ENCODE assay signal across 25 mouse cellular contexts in genomic region chr2:152700725-152701124, GRCm38 (mm10). TPM values are rescaled to one million over a fixed set of nuclear protein-coding genes. Genes with fewer than 3 reads are reported as not detected.
DNase-seq lines count a peak whose midpoint lies in the region; ATAC-seq and TF ChIP-seq lines count a peak whose summit lies in the region.
"Had no signal": no experiment of that assay in that cellular context is flagged by ENCODE, and none has a peak within 500 bp of the region (broad histone marks: within the 10 kb centered on the region; RNA-seq: fewer than 3 reads in every experiment).

No protein-coding gene starts in this region.

- peaks cover 100% of the 10 kb centered on the region for H3K36me3 ChIP-seq in midbrain, embryonic 10.5 days
- peaks cover 55% of the 10 kb centered on the region for H3K36me3 ChIP-seq in midbrain, embryonic 15.5 days (replicated peaks)
- peaks cover 42% of the 10 kb centered on the region for H3K36me3 ChIP-seq in stomach, postnatal 0 days (ENCODE audit: control insufficient read depth, insufficient read depth, low read length)
- H3K36me3 ChIP-seq in heart, embryonic 11.5 days (ENCODE audit: control insufficient read depth, insufficient read depth, low read length), result peaks cover 47% of the 10 kb centered on the region

- no peak for DNase-seq in midbrain, embryonic 10.5 days (ENCODE audit: low spot score)
- DNase-seq in cerebellum, adult 18-20 months, result peak; percentile 59 to 62
- peak; percentile 50 to 53 for DNase-seq in cerebellum, postnatal 14 days
- no peak for DNase-seq in stomach, postnatal 0 days (ENCODE audit: low spot score)
- DNase-seq in thymus, postnatal 36 days, result no peak
- DNase-seq: adrenal gland, postnatal 36 days; B cell, adult 2 months; forebrain, postnatal 0 days; gastrocnemius, postnatal 25 days; heart, adult 18-20 months; kidney, adult 18-20 months; kidney, postnatal 4 days; liver, postnatal 0 days; thymus, postnatal 14 days had no signal

- no peaks in the 10 kb centered on the region; the same call in 1 of the 2 replicates for H3K9me3 ChIP-seq in midbrain, embryonic 10.5 days (replicated peaks)
- H3K9me3 ChIP-seq in midbrain, embryonic 15.5 days, result no peaks in the 10 kb centered on the region
- no peaks in the 10 kb centered on the region for H3K9me3 ChIP-seq in stomach, postnatal 0 days (ENCODE audit: control insufficient read depth, low read length)
- H3K9me3 ChIP-seq in heart, embryonic 11.5 days (replicated peaks; ENCODE audit: control insufficient read depth, low read length), result no peaks in the 10 kb centered on the region
- H3K9me3 ChIP-seq: hindbrain, embryonic 13.5 days had no signal

- ATAC-seq in midbrain, embryonic 15.5 days (replicated peaks), result no peak
- ATAC-seq in stomach, postnatal 0 days (ENCODE audit: low FRiP score, low TSS enrichment), result no peak
- no peak for ATAC-seq in heart, embryonic 11.5 days (replicated peaks; ENCODE audit: insufficient number of reproducible peaks, low FRiP score, low TSS enrichment)
- ATAC-seq: forebrain, postnatal 0 days; inflammation-experienced regulatory T-cells, adult 6 months; liver, postnatal 0 days; lung, postnatal 0 days had no signal

- H3K4me1 ChIP-seq in midbrain, embryonic 10.5 days, result peaks cover 22% of the 10 kb centered on the region
- H3K4me1 ChIP-seq in midbrain, embryonic 15.5 days, result peaks cover under 1% of the 10 kb centered on the region; the same call in 1 of the 2 replicates
- H3K4me1 ChIP-seq in stomach, postnatal 0 days (replicated peaks; ENCODE audit: control insufficient read depth, insufficient read depth), result no peaks in the 10 kb centered on the region
- H3K4me1 ChIP-seq in heart, embryonic 11.5 days (ENCODE audit: control insufficient read depth, insufficient read depth, low read length), result peaks cover 12% of the 10 kb centered on the region

- H3K27me3 ChIP-seq in midbrain, embryonic 10.5 days (ENCODE audit: low read depth, poor library complexity, severe bottlenecking), result no peaks in the 10 kb centered on the region
- H3K27me3 ChIP-seq in midbrain, embryonic 15.5 days (replicated peaks), result no peaks in the 10 kb centered on the region
- no peaks in the 10 kb centered on the region for H3K27me3 ChIP-seq in stomach, postnatal 0 days (ENCODE audit: control insufficient read depth, insufficient read depth, low read length)
- H3K27me3 ChIP-seq in heart, embryonic 11.5 days (ENCODE audit: control insufficient read depth, insufficient read depth, low read length), result no peaks in the 10 kb centered on the region
- H3K27me3 ChIP-seq: CH12.LX; hindbrain, embryonic 13.5 days had no signal

- H3K9ac ChIP-seq in midbrain, embryonic 15.5 days, result no peak overlapping the region
- H3K9ac ChIP-seq in stomach, postnatal 0 days (ENCODE audit: low read length), result no peak overlapping the region
- H3K9ac ChIP-seq in heart, embryonic 11.5 days (ENCODE audit: low read depth, low read length), result no peak overlapping the region
- H3K9ac ChIP-seq: forebrain, postnatal 0 days; hindbrain, embryonic 13.5 days; liver, postnatal 0 days had no signal

- no peak overlapping the region for H3K4me3 ChIP-seq in midbrain, embryonic 10.5 days
- no peak overlapping the region for H3K4me3 ChIP-seq in midbrain, embryonic 15.5 days
- no peak overlapping the region for H3K4me3 ChIP-seq in stomach, postnatal 0 days (ENCODE audit: low read depth, low read length)
- no peak overlapping the region for H3K4me3 ChIP-seq in heart, embryonic 11.5 days (ENCODE audit: low read depth, low read length)
- H3K4me3 ChIP-seq: forebrain, embryonic 10.5 days; hindbrain, embryonic 13.5 days; left cerebral cortex, adult 2 months had no signal

- H3K4me2 ChIP-seq in midbrain, embryonic 15.5 days, result no peak overlapping the region
- H3K4me2 ChIP-seq in stomach, postnatal 0 days (replicated peaks; ENCODE audit: low read depth), result no peak overlapping the region
- no peak overlapping the region for H3K4me2 ChIP-seq in heart, embryonic 11.5 days
- H3K4me2 ChIP-seq: hindbrain, embryonic 13.5 days; liver, embryonic 11.5 days; midbrain, embryonic 11.5 days had no signal

- WGBS in midbrain, embryonic 10.5 days, result 92% methylated on average over 8 of the region's 8 CpGs
- 93% methylated on average over 8 of the region's 8 CpGs for WGBS in midbrain, embryonic 15.5 days
- 73% methylated on average over 8 of the region's 8 CpGs for whole genome bisulfite sequencing in stomach, postnatal 0 days
- WGBS in heart, embryonic 11.5 days (ENCODE audit: insufficient replicate concordance), result 89% methylated on average over 8 of the region's 8 CpGs

- TF ChIP-seq CTCF in stomach, postnatal 0 days (IDR thresholded peaks at IDR 0.05; ENCODE audit: low read depth), result no peak

- TF ChIP-seq EP300 in stomach, postnatal 0 days (optimal IDR thresholded peaks at IDR 0.05), result no peak

- 0 out of 2 replicates have a peak overlapping the region, but pooled peaks have one; percentile 17 for H3K27ac ChIP-seq in midbrain, embryonic 10.5 days (replicated peaks)
- no peak overlapping the region for H3K27ac ChIP-seq in midbrain, embryonic 15.5 days
- H3K27ac ChIP-seq in stomach, postnatal 0 days (replicated peaks), result peak overlapping the region; percentile 30; the same call in 1 of the 2 replicates
- no peak overlapping the region for H3K27ac ChIP-seq in heart, embryonic 11.5 days (ENCODE audit: low read depth, low read length)
- H3K27ac ChIP-seq: hindbrain, embryonic 13.5 days; left cerebral cortex, adult 2 months; macrophage had no signal

RNA-seq across cellular contexts. Expression of gene Mcts2, which starts 13.9 kb away (rescaled TPM):
- 42.9 and 45.3 TPM in 2 replicates for polyA plus RNA-seq in midbrain, embryonic 10.5 days (2016; fragmentation: Nextera tagmentation; extraction: Ambion mirVana)
- polyA plus RNA-seq in midbrain, embryonic 15.5 days (2015; fragmentation: Nextera tagmentation; extraction: Ambion mirVana), result 33.7 and 34.3 TPM in 2 replicates
- 22.9 and 23.4 TPM in 2 replicates for polyA plus RNA-seq in stomach, postnatal 0 days (2015; fragmentation: Nextera tagmentation; extraction: Ambion mirVana)
- 22.2 and 29.2 TPM in 2 replicates for polyA plus RNA-seq in heart, embryonic 11.5 days (2014; fragmentation: Nextera tagmentation; extraction: Ambion mirVana)

RNA-seq across cellular contexts. Expression of gene H13, which starts 31.5 kb away (rescaled TPM):
- polyA plus RNA-seq in midbrain, embryonic 10.5 days (2016; fragmentation: Nextera tagmentation; extraction: Ambion mirVana), result 99.2 and 117 TPM in 2 replicates
- 178 and 186 TPM in 2 replicates for polyA plus RNA-seq in midbrain, embryonic 15.5 days (2015; fragmentation: Nextera tagmentation; extraction: Ambion mirVana)
- 110 and 121 TPM in 2 replicates for polyA plus RNA-seq in stomach, postnatal 0 days (2015; fragmentation: Nextera tagmentation; extraction: Ambion mirVana)
- 92.3 and 92.8 TPM in 2 replicates for polyA plus RNA-seq in heart, embryonic 11.5 days (2014; fragmentation: Nextera tagmentation; extraction: Ambion mirVana)

RNA-seq across cellular contexts. Expression of gene Id1, which starts 35.3 kb away (rescaled TPM):
- polyA plus RNA-seq in midbrain, embryonic 10.5 days (2016; fragmentation: Nextera tagmentation; extraction: Ambion mirVana), result 70.2 and 86.2 TPM in 2 replicates
- polyA plus RNA-seq in midbrain, embryonic 15.5 days (2015; fragmentation: Nextera tagmentation; extraction: Ambion mirVana), result 30.7 and 33.7 TPM in 2 replicates
- polyA plus RNA-seq in stomach, postnatal 0 days (2015; fragmentation: Nextera tagmentation; extraction: Ambion mirVana), result 191 and 228 TPM in 2 replicates
- polyA plus RNA-seq in heart, embryonic 11.5 days (2014; fragmentation: Nextera tagmentation; extraction: Ambion mirVana), result 95.3 and 98.1 TPM in 2 replicates

RNA-seq across cellular contexts. Expression of gene Cox4i2, which starts 53.2 kb away (rescaled TPM):
- polyA plus RNA-seq in midbrain, embryonic 10.5 days (2016; fragmentation: Nextera tagmentation; extraction: Ambion mirVana), result 4.2 and 4.6 TPM in 2 replicates
- polyA plus RNA-seq in midbrain, embryonic 15.5 days (2015; fragmentation: Nextera tagmentation; extraction: Ambion mirVana), result 5.2 and 6.4 TPM in 2 replicates
- 9.8 and 10.6 TPM in 2 replicates for polyA plus RNA-seq in stomach, postnatal 0 days (2015; fragmentation: Nextera tagmentation; extraction: Ambion mirVana)
- polyA plus RNA-seq in heart, embryonic 11.5 days (2014; fragmentation: Nextera tagmentation; extraction: Ambion mirVana), result 22.4 and 22.5 TPM in 2 replicates
- polyA plus RNA-seq: inflammation-experienced regulatory T-cells, adult 6 months; macrophage had no signal

Comparison
In these comparisons a context has a peak if more than half of its experiments do, and no peak if none do; other contexts are left out.
1. H3K27ac ChIP-seq: peak in midbrain, embryonic 10.5 days (single experiment) and stomach, postnatal 0 days (single experiment); none in midbrain, embryonic 15.5 days (single experiment) and heart, embryonic 11.5 days (single experiment).
2. DNase-seq: peak in cerebellum, adult 18-20 months (2 of 2) and cerebellum, postnatal 14 days (2 of 2); none in midbrain, embryonic 10.5 days (single experiment), stomach, postnatal 0 days (single experiment) and thymus, postnatal 36 days (0 of 2).